Mouse (Mus musculus) ES-E14 (cell line): ENCODE results near the gene Eif5a. TPM values are rescaled to one million over a fixed set of nuclear protein-coding genes. Genes with fewer than 3 reads are reported as not detected.

ENCODE experiments used
- DNase-seq: peaks from one replicate; pipeline ENCODE4 v3.0.0-alpha.2; 2013; ENCODE audit warnings: low read depth, low spot score
- H3K27ac ChIP-seq: 2 replicates; pipeline ENCODE4 v1.5.1; 2012; ENCODE audit warnings: low read depth, mild to moderate bottlenecking, low read length, moderate library complexity, mixed read lengths; ENCODE audit not compliant: poor library complexity, insufficient read depth, severe bottlenecking
- H3K36me3 ChIP-seq: 2 replicates; pipeline ENCODE4 v1.6.1; 2012; ENCODE audit warnings: mild to moderate bottlenecking, low read length, moderate library complexity, mixed read lengths; ENCODE audit not compliant: control insufficient read depth, poor library complexity, insufficient read depth, severe bottlenecking
- H3K4me1 ChIP-seq, 2 experiments: fragments of 150-350 bp in 1 of 2; sonication (generic) in 1 of 2; 2 replicates each; pipeline ENCODE4 v1.6.1; 2012; ENCODE audit warnings: low read length in 2 of 2, mild to moderate bottlenecking in 1 of 2, mixed read lengths in 1 of 2; ENCODE audit not compliant: control insufficient read depth in 2 of 2, insufficient read depth in 2 of 2, poor library complexity in 1 of 2
- H3K4me3 ChIP-seq, 2 experiments: fragments of 150-350 bp in 1 of 2; sonication (generic) in 1 of 2; 2 replicates each; pipeline ENCODE4 v1.5.1; 2012; ENCODE audit warnings: low read length in 2 of 2, low read depth in 1 of 2, mild to moderate bottlenecking in 1 of 2, mixed read lengths in 1 of 2; ENCODE audit not compliant: insufficient read depth in 1 of 2, poor library complexity in 1 of 2, severe bottlenecking in 1 of 2
- H3K9ac ChIP-seq: 2 replicates; pipeline ENCODE4 v1.6.1; 2012; ENCODE audit warnings: low read depth, mild to moderate bottlenecking, low read length, mixed read lengths; ENCODE audit not compliant: poor library complexity, insufficient read depth, severe bottlenecking
- H3K9me3 ChIP-seq: fragments of 150-350 bp; sonication (generic); 2 replicates; pipeline ENCODE4 v1.6.1; 2012; ENCODE audit warnings: low read depth, mild to moderate bottlenecking, low read length; ENCODE audit not compliant: control insufficient read depth, insufficient read depth
- CHD2 ChIP-seq: IDR thresholded peaks from 2 replicates; pipeline ENCODE4 v1.6.1; 2014; ENCODE audit warnings: mild to moderate bottlenecking, low read depth, low read length, inconsistent platforms
- HCFC1 ChIP-seq: IDR thresholded peaks from 2 replicates; pipeline ENCODE4 v1.6.1; 2012; ENCODE audit warnings: low read length, inconsistent platforms, borderline replicate concordance; ENCODE audit not compliant: insufficient read depth
- MAFK ChIP-seq: IDR thresholded peaks from 2 replicates; pipeline ENCODE4 v1.6.1; 2014; ENCODE audit warnings: mild to moderate bottlenecking, low read depth, low read length, inconsistent platforms; ENCODE audit not compliant: insufficient read depth
- ZC3H11A ChIP-seq: IDR thresholded peaks from 2 replicates; pipeline ENCODE4 v1.6.1; 2012; ENCODE audit warnings: low read depth, mild to moderate bottlenecking, inconsistent platforms, low read length, borderline replicate concordance
- ZNF384 ChIP-seq: IDR thresholded peaks from 2 replicates; pipeline ENCODE4 v1.6.1; 2012; ENCODE audit warnings: low read depth, low read length, inconsistent platforms
- in situ Hi-C, 2 experiments: fragments of 600-800 bp; cut with MboI; formaldehyde crosslinking; loops; one replicate each; pipeline ENCODE4 v1.15.1; 2025; ENCODE audit warnings: low sequenced_read_pairs in 2 of 2, inconsistent platforms in 1 of 2; ENCODE audit not compliant: unreplicated experiment in 2 of 2
- total RNA-seq: library from RNA; depleted of rRNA; stranded (reverse); fragments of 300-350 nt; gene quantifications from 2 replicates; pipeline ENCODE4 v1.2.3, GENCODE M21; 2012

Eif5a gene
- total RNA-seq, 1 experiment: 926 TPM

- Histone ChIP-seq H3K9me3 (no peaks in the 10 kb centered on the region), H3K9ac (no peak overlapping the region), H3K27ac (no peak overlapping the region), H3K4me3 (no peak overlapping the region), H3K36me3 (peaks cover 72% of the 10 kb centered on the region), H3K4me1 (peaks cover 0 to 17% of the 10 kb centered on the region in 2 experiments; a peak in 1 of 4 replicates)
- no peak for TF ChIP-seq ZNF384
- TF ChIP-seq CHD2: no peak
- TF ChIP-seq MAFK: no peak
- no peak for TF ChIP-seq ZC3H11A
- TF ChIP-seq HCFC1: no peak
- in situ Hi-C loops: no loop called here
- no peak for DNase-seq
Measured at GRCm38 (mm10) chr11:69914917-69915430, 6.8 kb downstream of the Eif5a start.

GRCm38 (mm10) chr11:69914372-69914764 is 7.4 kb downstream of the Eif5a start:
- DNase-seq: no peak
- H3K4me3 ChIP-seq: peak overlapping the region; percentile 80 to 87
- peaks cover 68% of the 10 kb centered on the region for H3K36me3 ChIP-seq
- peak overlapping the region; percentile 81; the same call in 1 of the 2 replicates for H3K27ac ChIP-seq
- no peak for TF ChIP-seq HCFC1
- TF ChIP-seq CHD2: 0 out of 2 replicates have a peak, but pooled peaks have one; percentile 12
- H3K9me3 ChIP-seq: no peaks in the 10 kb centered on the region
- H3K9ac ChIP-seq: peak overlapping the region; percentile 82
- in situ Hi-C loops: no loop called here
- H3K4me1 ChIP-seq: peaks cover 0 to 15% of the 10 kb centered on the region in 2 experiments; a peak in 1 of 4 replicates

- DNase-seq: peak; percentile 92
- Histone ChIP-seq H3K4me3 (peak within 1 kb of the TSS; percentile 80 to 87), H3K27ac (peak within 1 kb of the TSS; percentile 81), H3K4me1 (peaks cover 0 to 11% of the 10 kb centered on the region in 2 experiments; a peak in 1 of 4 replicates), H3K9ac (peak within 1 kb of the TSS; percentile 82), H3K36me3 (peaks cover 67% of the 10 kb centered on the region), H3K9me3 (no peaks in the 10 kb centered on the region)
- TF ChIP-seq MAFK: no peak
- TF ChIP-seq ZNF384: no peak
- peak; percentile 81 for TF ChIP-seq HCFC1
- TF ChIP-seq CHD2: peak; percentile 93
- TF ChIP-seq ZC3H11A: no peak
- in situ Hi-C loops: no loop called here
Measured at GRCm38 (mm10) chr11:69913554-69914371, 8.0 kb downstream of the Eif5a start, which contains the start of gene Gps2. Gene Gps2 (plus strand): TSS chr11:69913888.

GRCm38 (mm10) chr11:69912716-69913530 is 8.8 kb downstream of the Eif5a start:
- in situ Hi-C loops: no loop called here
- peak overlapping the region; percentile 80 to 87 for H3K4me3 ChIP-seq
- no peaks in the 10 kb centered on the region for H3K9me3 ChIP-seq
- H3K9ac ChIP-seq: peak overlapping the region; percentile 73
- no peak for TF ChIP-seq CHD2
- no peak for TF ChIP-seq ZC3H11A
- no peak for TF ChIP-seq MAFK
- no peak for TF ChIP-seq ZNF384
- no peak for TF ChIP-seq HCFC1
- H3K4me1 ChIP-seq: peaks cover 0 to 10% of the 10 kb centered on the region in 2 experiments; a peak in 1 of 4 replicates
- no peak for DNase-seq
- H3K27ac ChIP-seq: peak overlapping the region; percentile 38; the same call in 1 of the 2 replicates
- peaks cover 66% of the 10 kb centered on the region for H3K36me3 ChIP-seq
